Mouse (Mus musculus) activated CD4-positive, CD25-positive, alpha-beta regulatory T cell, adult 4 months (primary cell): ENCODE measurements around the gene Lipk. TPM values are rescaled to one million over a fixed set of nuclear protein-coding genes. Genes with fewer than 3 reads are reported as not detected.

ENCODE experiments used
- ATAC-seq: one replicate; pipeline ENCODE4 v1.8.0; 2017
- polyA plus RNA-seq, 2 experiments: library from polyadenylated mRNA; unstranded; fragments of 100-300 nt; shearing (Covaris generic); gene quantifications; one replicate each; pipeline ENCODE4 v1.2.1; 2017

The Lipk gene
- polyA plus RNA-seq: not detected

GRCm38 (mm10) chr19:34008002-34008401, at the start of gene Lipk:
Lipk (plus strand) TSS chr19:34008290.
- ATAC-seq: no peak

GRCm38 (mm10) chr19:33960887-33961286, 47.2 kb upstream of the Lipk start, which contains the start of gene Lipf:
Lipf (plus strand) TSS chr19:33961187.
- ATAC-seq: no peak

GRCm38 (mm10) chr19:33979007-33979406, 29.1 kb upstream of the Lipk start:
- no peak for ATAC-seq

- no peak for ATAC-seq
Measured at GRCm38 (mm10) chr19:33983043-33983442, 25.0 kb upstream of the Lipk start.

- ATAC-seq: no peak
Measured at GRCm38 (mm10) chr19:34021440-34022172, 13.5 kb downstream of the Lipk start.

GRCm38 (mm10) chr19:34022759-34023158, 14.7 kb downstream of the Lipk start:
- no peak for ATAC-seq

GRCm38 (mm10) chr19:34039731-34040130, 31.6 kb downstream of the Lipk start:
- no peak for ATAC-seq

- no peak for ATAC-seq
Measured at GRCm38 (mm10) chr19:34043008-34043407, 34.9 kb downstream of the Lipk start.

- no peak for ATAC-seq
Measured at GRCm38 (mm10) chr19:34049371-34050039, 41.4 kb downstream of the Lipk start.

GRCm38 (mm10) chr19:34051502-34051901, 43.4 kb downstream of the Lipk start:
- no peak for ATAC-seq

- no peak for ATAC-seq
Measured at GRCm38 (mm10) chr19:34063547-34063946, 55.5 kb downstream of the Lipk start.

GRCm38 (mm10) chr19:34064059-34064458, 56.0 kb downstream of the Lipk start:
- ATAC-seq: no peak

GRCm38 (mm10) chr19:34066779-34067472, 58.8 kb downstream of the Lipk start, which contains the start of gene Lipn:
Lipn (plus strand) TSS chr19:34067358.
- no peak for ATAC-seq

GRCm38 (mm10) chr19:34074239-34074638, 66.1 kb downstream of the Lipk start:
- no peak for ATAC-seq

GRCm38 (mm10) chr19:34078130-34078529, 70.0 kb downstream of the Lipk start:
- no peak for ATAC-seq

GRCm38 (mm10) chr19:34089011-34089680, 81.1 kb downstream of the Lipk start:
- no peak for ATAC-seq

- ATAC-seq: no peak
Measured at GRCm38 (mm10) chr19:34095381-34095780, 87.3 kb downstream of the Lipk start.

GRCm38 (mm10) chr19:34096228-34096627, 88.1 kb downstream of the Lipk start:
- ATAC-seq: no peak
